Mouse (Mus musculus): ENCODE measurements around the gene Rassf5.

DNA sequence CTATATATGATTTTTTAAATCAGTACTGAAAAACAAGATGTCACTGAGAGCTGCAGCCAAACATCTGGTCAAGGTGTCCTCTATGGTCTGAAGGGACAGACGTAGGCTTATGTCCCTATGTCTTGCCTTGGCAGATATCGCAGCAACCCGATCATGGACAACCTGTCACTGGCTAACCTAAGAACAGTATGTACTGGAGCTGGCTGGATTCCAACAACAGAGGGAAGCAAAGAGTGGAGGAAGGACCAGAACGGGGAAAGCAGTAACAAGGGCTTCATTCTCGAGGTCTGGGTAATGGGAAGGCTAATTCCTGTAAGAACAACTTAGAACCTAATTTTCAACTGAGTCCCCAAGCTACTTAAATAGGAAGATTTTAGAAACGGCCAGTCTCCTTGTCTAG, 43.9 kb upstream of the Rassf5 start:
- TF ChIP-seq CTCF (IDR thresholded peaks at IDR 0.05; ENCODE audit: borderline replicate concordance, insufficient read depth, low read length): no peak
- no peak for TF ChIP-seq POLR2A (IDR thresholded peaks at IDR 0.05; ENCODE audit: low read depth, low read length)
